Mouse (Mus musculus) liver, postnatal 0 days (tissue): ENCODE results near the gene Hps4. TPM values are rescaled to one million over a fixed set of nuclear protein-coding genes. Genes with fewer than 3 reads are reported as not detected.

Experiments
- ATAC-seq: fragments of 200-750 bp; cut with Nextera tagmentation; 2 replicates; pipeline ENCODE4 v1.8.0; 2017; ENCODE audit warnings: mild to moderate bottlenecking, moderate library complexity
- DNase-seq: peaks from one replicate; pipeline ENCODE4 v3.0.0-alpha.2; 2016
- H3K27ac ChIP-seq: fragments of 300-500 bp; sonication (generic); 2 replicates; pipeline ENCODE4 v1.5.1; 2014; ENCODE audit warnings: antibody characterized with exemption, moderate library complexity, mild to moderate bottlenecking, low read depth
- H3K27me3 ChIP-seq: fragments of 300-500 bp; sonication (generic); 2 replicates; pipeline ENCODE4 v1.6.1; 2014; ENCODE audit warnings: low read length, control low read depth, mixed read lengths; ENCODE audit not compliant: insufficient read depth
- H3K36me3 ChIP-seq: fragments of 300-500 bp; sonication (generic); replicated peaks from 2 replicates; pipeline ENCODE4 v1.6.1; 2014; ENCODE audit warnings: mild to moderate bottlenecking, control low read depth, low read length, moderate library complexity, mixed read lengths; ENCODE audit not compliant: insufficient read depth
- H3K4me1 ChIP-seq: fragments of 300-500 bp; sonication (generic); 2 replicates; pipeline ENCODE4 v1.6.1; 2014; ENCODE audit warnings: antibody characterized with exemption, mild to moderate bottlenecking, control low read depth; ENCODE audit not compliant: insufficient read depth
- H3K4me2 ChIP-seq: fragments of 300-500 bp; sonication (generic); 2 replicates; pipeline ENCODE4 v1.6.1; 2014; ENCODE audit warnings: low read depth, mild to moderate bottlenecking, low read length, moderate library complexity, mixed read lengths
- H3K4me3 ChIP-seq: fragments of 300-500 bp; sonication (generic); 2 replicates; pipeline ENCODE4 v1.5.1; 2014; ENCODE audit warnings: low read depth, low read length
- H3K9ac ChIP-seq: fragments of 300-500 bp; sonication (generic); replicated peaks from 2 replicates; pipeline ENCODE4 v1.6.1; 2014; ENCODE audit warnings: mild to moderate bottlenecking, moderate library complexity
- H3K9me3 ChIP-seq: fragments of 300-500 bp; sonication (generic); 2 replicates; pipeline ENCODE4 v1.6.1; 2016; ENCODE audit warnings: mild to moderate bottlenecking, control low read depth, low read length, mixed read lengths
- CTCF ChIP-seq: sonication (generic); IDR thresholded peaks from 2 replicates; pipeline ENCODE4 v1.5.1; 2016; ENCODE audit warnings: antibody characterized with exemption, low read depth
- EP300 ChIP-seq: IDR thresholded peaks from 2 replicates; pipeline ENCODE4 v1.6.1; 2016; ENCODE audit warnings: antibody characterized with exemption, low read depth, mild to moderate bottlenecking
- WGBS: fragments of 180-500 bp; shearing (Covaris S2); extraction: QIAGEN DNeasy Blood & Tissue Kit; methylation state at CpG from one replicate; pipeline ENCODE4 v1.1.7; 2014; ENCODE audit not compliant: insufficient replicate concordance; 5-methylcytosine and 5-hydroxymethylcytosine counted together
- polyA plus RNA-seq: library from polyadenylated mRNA; unstranded; fragments of >200 nt; fragmentation: Nextera tagmentation; extraction: Ambion mirVana; gene quantifications from 2 replicates; pipeline ENCODE4 v1.2.1, GENCODE M21; 2015

Hps4 gene
- polyA plus RNA-seq, 1 experiment from 2014 or later, result 11.5 TPM

DNA sequence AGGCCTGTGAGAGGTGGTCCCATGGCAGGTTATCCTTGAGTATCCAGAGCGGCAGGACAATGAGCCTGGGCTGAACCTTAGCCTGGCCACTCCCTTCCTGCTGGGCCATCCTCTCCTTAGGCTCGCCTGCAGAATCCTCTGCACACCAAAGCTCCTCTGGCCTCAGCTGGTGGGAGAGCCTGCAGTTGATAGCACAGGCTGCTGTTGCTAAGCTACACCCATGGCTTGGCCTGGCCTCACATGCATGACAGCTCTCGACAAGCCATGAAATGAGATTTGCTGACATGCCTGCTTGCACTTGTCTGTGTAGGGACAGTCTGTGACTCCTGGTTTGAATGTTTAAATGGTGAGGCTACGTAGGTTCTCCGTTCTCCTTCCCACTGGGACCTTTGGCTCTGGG lies 73.8 kb downstream of the Hps4 start:
- Histone ChIP-seq H3K4me2 (no peak overlapping the region), H3K9ac (no peak overlapping the region), H3K4me3 (no peak overlapping the region), H3K27ac (no peak overlapping the region), H3K36me3 (no peaks in the 10 kb centered on the region), H3K9me3 (no peaks in the 10 kb centered on the region), H3K27me3 (0 out of 2 replicates have a peak, but pooled peaks cover 4% of the 10 kb centered on the region), H3K4me1 (no peaks in the 10 kb centered on the region)
- no peak for ATAC-seq
- DNase-seq, result no peak
- 66% methylated on average over 5 of the region's 5 CpGs for WGBS
- TF ChIP-seq CTCF (no peak), EP300 (no peak)

DNA sequence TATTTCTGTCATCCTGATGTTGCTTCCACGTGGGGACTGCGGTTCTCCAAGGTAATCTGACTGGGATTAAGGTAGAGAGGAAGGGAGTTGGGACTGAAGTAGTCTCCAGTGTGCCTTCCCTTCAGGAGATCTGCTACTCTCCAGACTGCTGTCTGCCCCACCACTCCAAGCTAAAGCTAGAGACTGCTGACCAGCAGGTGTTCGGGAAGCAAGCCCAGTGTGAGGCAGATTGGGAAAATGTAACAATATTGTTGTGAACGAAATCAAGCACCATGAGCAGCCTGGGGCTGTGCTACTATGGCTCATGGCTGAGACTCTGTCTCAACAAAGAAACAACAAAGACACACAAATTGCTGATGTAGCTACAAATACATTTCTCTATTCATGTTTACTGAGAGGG lies 75.1 kb downstream of the Hps4 start:
- Histone ChIP-seq H3K36me3 (no peaks in the 10 kb centered on the region), H3K9ac (no peak overlapping the region), H3K9me3 (no peaks in the 10 kb centered on the region), H3K4me3 (no peak overlapping the region), H3K27me3 (no peaks in the 10 kb centered on the region), H3K27ac (no peak overlapping the region), H3K4me2 (no peak overlapping the region), H3K4me1 (no peaks in the 10 kb centered on the region)
- 49% methylated on average over 4 of the region's 4 CpGs for WGBS
- DNase-seq (no peak), ATAC-seq (no peak)
- TF ChIP-seq CTCF (no peak), EP300 (no peak)

DNA sequence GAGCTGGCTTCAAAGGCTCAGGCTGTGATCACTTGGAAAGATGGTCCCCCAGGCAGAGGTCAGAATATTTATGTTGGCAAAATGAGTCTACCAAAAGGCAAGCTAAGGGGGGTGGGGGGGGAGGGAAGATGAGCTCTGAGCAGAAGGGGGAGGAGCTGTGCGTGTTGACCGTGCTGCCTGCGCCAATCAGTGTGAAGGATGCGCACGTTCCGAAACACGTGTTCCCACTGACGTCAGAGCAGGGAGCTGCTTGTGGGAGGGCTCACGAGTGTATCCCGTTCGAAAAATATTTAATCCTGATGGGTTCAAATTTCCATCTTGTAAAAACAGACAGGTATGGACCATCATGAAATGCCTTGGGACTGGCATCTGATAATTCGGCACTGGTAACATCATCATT lies 76.7 kb downstream of the Hps4 start:
- H3K27ac ChIP-seq, result no peak overlapping the region
- WGBS, result 31% methylated on average over 12 of the region's 12 CpGs
- no peak overlapping the region for H3K4me2 ChIP-seq
- no peaks in the 10 kb centered on the region for H3K4me1 ChIP-seq
- no peaks in the 10 kb centered on the region for H3K36me3 ChIP-seq
- H3K9ac ChIP-seq, result no peak overlapping the region
- H3K27me3 ChIP-seq, result no peaks in the 10 kb centered on the region
- no peak for TF ChIP-seq CTCF
- TF ChIP-seq EP300, result no peak
- H3K9me3 ChIP-seq, result no peaks in the 10 kb centered on the region
- H3K4me3 ChIP-seq, result no peak overlapping the region
- ATAC-seq (no peak), DNase-seq (no peak)

DNA sequence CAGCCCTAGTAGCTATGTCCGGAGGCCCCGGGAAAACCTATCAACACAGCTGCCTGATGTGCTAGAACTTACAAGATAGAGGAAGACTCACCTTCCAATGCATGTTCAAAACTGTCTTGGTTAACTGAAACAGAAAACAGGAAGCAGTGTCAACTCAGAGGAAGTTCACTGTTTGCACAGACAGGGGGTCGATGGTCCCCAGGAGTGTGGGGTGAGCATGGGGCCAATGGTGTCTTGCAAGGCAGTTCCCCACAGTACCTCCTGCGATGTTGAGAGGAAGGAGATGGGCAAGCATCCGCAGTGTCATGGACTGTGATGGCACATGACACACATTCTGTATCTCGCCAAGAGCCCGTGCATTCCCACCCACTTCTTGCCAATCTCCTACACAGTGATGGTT lies 83.8 kb downstream of the Hps4 start:
- Histone ChIP-seq H3K4me1 (no peaks in the 10 kb centered on the region), H3K27me3 (peaks cover 10% of the 10 kb centered on the region; the same call in 1 of the 2 replicates), H3K4me2 (no peak overlapping the region), H3K4me3 (no peak overlapping the region), H3K9ac (no peak overlapping the region), H3K36me3 (no peaks in the 10 kb centered on the region), H3K27ac (no peak overlapping the region), H3K9me3 (no peaks in the 10 kb centered on the region)
- WGBS, result 39% methylated on average over 7 of the region's 7 CpGs
- TF ChIP-seq CTCF, result no peak
- DNase-seq (no peak), ATAC-seq (no peak)

DNA sequence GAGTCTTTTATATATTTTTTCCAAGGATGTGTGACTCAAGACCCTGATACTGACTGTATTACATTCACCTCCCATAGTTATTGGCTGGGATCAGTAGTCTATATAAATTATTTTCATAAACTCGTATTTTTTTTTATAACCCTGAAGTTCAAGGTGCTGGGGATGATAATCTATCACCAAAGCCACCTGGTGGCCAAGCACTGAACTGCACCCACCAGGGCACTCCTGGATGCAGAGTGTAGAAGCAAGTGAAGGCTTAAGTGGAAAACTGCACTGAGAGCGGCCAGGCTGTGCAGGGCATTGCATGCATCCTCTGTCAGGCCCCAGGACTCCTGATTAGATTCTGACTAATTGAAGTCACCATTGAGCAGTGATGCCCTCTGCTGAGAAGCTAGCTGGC lies 84.4 kb downstream of the Hps4 start:
- Histone ChIP-seq H3K4me3 (no peak overlapping the region), H3K4me1 (no peaks in the 10 kb centered on the region), H3K9me3 (no peaks in the 10 kb centered on the region), H3K36me3 (no peaks in the 10 kb centered on the region), H3K4me2 (no peak overlapping the region), H3K27me3 (peaks cover 16% of the 10 kb centered on the region; the same call in 1 of the 2 replicates), H3K9ac (no peak overlapping the region), H3K27ac (no peak overlapping the region)
- peak; percentile 68 for DNase-seq
- no peak for ATAC-seq
- 54% methylated on average over 2 of the region's 2 CpGs for WGBS
- TF ChIP-seq EP300 (no peak), CTCF (peak; percentile 79)

Other genes with a start within 250 kb of the Hps4 start
- gene Cryba4, start 90.6 kb upstream of the Hps4 start, polyA plus RNA-seq, result 0.59 and 0.86 TPM in 2 replicates
- 0.33 TPM in 1 of 2 replicates, not detected in the other for gene Crybb1, start 87.3 kb upstream of the Hps4 start, polyA plus RNA-seq
- 34.5 and 36.2 TPM in 2 replicates for gene Tpst2, start 66.4 kb upstream of the Hps4 start, polyA plus RNA-seq
- 6.7 and 8.0 TPM in 2 replicates for gene Tfip11, start 16.7 kb upstream of the Hps4 start, polyA plus RNA-seq
- gene Srrd, start within 50 bp of the Hps4 start, polyA plus RNA-seq, result 9.4 and 10.6 TPM in 2 replicates
- 0.16 and 0.17 TPM in 2 replicates for gene Gm6583, start 12.9 kb downstream of the Hps4 start, polyA plus RNA-seq
- gene Asphd2, start 51.8 kb downstream of the Hps4 start, polyA plus RNA-seq, result 0.21 TPM in 1 of 2 replicates, not detected in the other
- gene Gm6588, start 106.3 kb downstream of the Hps4 start, polyA plus RNA-seq, result not detected in 2 replicates
- not detected in 2 replicates for gene Sez6l, start 234.1 kb downstream of the Hps4 start, polyA plus RNA-seq